Mouse (Mus musculus) gastrocnemius, postnatal 10 days (tissue): Measurements from ENCODE around the gene Mark3. TPM values are rescaled to one million over a fixed set of nuclear protein-coding genes. Genes with fewer than 3 reads are reported as not detected.
"Not testable (repeated sequence)": the region's sequence is repeated elsewhere in the genome, so short reads cannot be mapped to it uniquely, and the experiment has no call there.

Experiments used
- DNase-seq: peaks from one replicate; pipeline ENCODE4 v3.0.0; 2021; ENCODE audit warnings: mixed read lengths
- long read RNA-seq, 2 experiments: library from polyadenylated mRNA; stranded (forward); transcript quantifications; one replicate each; pipeline ENCODE4 v2.0.0; 2021
- total RNA-seq, 2 experiments: library from RNA; stranded (reverse); gene quantifications; 2 replicates each; pipeline ENCODE4 v1.2.3; 2021

Gene Mark3
- 10 to 100 TPM; 50.2 to 62.4 TPM for total RNA-seq
- long read RNA-seq, experiment 1, transcript Mark3-206 (18 exons, 2,807 nt): major isoform, 73 of 116 reads
- long read RNA-seq, experiment 1, partial matches to known transcripts: 3 of 116 reads
- long read RNA-seq, experiment 1, other reads (novel, unspliced or antisense): 37 of 116 reads
- long read RNA-seq, experiment 2, transcript Mark3-206 (18 exons, 2,807 nt): major isoform, 54 of 90 reads
- long read RNA-seq, experiment 2, partial matches to known transcripts: 3 of 90 reads
- long read RNA-seq, experiment 2, other reads (novel, unspliced or antisense): 30 of 90 reads

- DNase-seq: peak; percentile 98
These were observed at the start of gene Mark3 for GRCm38 (mm10) chr12:111574074-111574886. TSS of gene Mark3 (plus strand) at chr12:111574523.

GRCm38 (mm10) chr12:111524883-111525282 is 49.4 kb upstream of the Mark3 start:
- no peak for DNase-seq

GRCm38 (mm10) chr12:111527643-111528281 is 46.6 kb upstream of the Mark3 start:
- DNase-seq: no peak

GRCm38 (mm10) chr12:111529192-111529591 is 45.1 kb upstream of the Mark3 start:
- no peak for DNase-seq

GRCm38 (mm10) chr12:111533096-111533794 is 41.1 kb upstream of the Mark3 start:
- no peak for DNase-seq

GRCm38 (mm10) chr12:111535281-111535680 is 39.0 kb upstream of the Mark3 start:
- no peak for DNase-seq

- no peak for DNase-seq
These were observed 38.6 kb upstream of the Mark3 start for GRCm38 (mm10) chr12:111535762-111536161.

- DNase-seq: no peak
These were observed 37.6 kb upstream of the Mark3 start for GRCm38 (mm10) chr12:111536746-111537145.

GRCm38 (mm10) chr12:111537341-111537740 is 37.0 kb upstream of the Mark3 start:
- peak; percentile 52 for DNase-seq

- peak; percentile 99 for DNase-seq
These were observed 36.5 kb upstream of the Mark3 start, which contains the start of gene Eif5 for GRCm38 (mm10) chr12:111537796-111538291. TSS of gene Eif5 (plus strand) at chr12:111538016.

- DNase-seq: peak; percentile 89
These were observed 35.9 kb upstream of the Mark3 start for GRCm38 (mm10) chr12:111538292-111539040.

GRCm38 (mm10) chr12:111539041-111539345 is 35.3 kb upstream of the Mark3 start:
- DNase-seq: no peak

GRCm38 (mm10) chr12:111547070-111547469 is 27.3 kb upstream of the Mark3 start:
- no peak for DNase-seq

- no peak for DNase-seq
These were observed 25.6 kb upstream of the Mark3 start for GRCm38 (mm10) chr12:111548555-111549289.

GRCm38 (mm10) chr12:111550679-111551078 is 23.6 kb upstream of the Mark3 start:
- DNase-seq: no peak

- no peak for DNase-seq
These were observed 22.0 kb upstream of the Mark3 start for GRCm38 (mm10) chr12:111552342-111552741.

- DNase-seq: no peak
These were observed 19.0 kb upstream of the Mark3 start for GRCm38 (mm10) chr12:111555357-111555756.

- not testable (repeated sequence) for DNase-seq
These were observed 18.4 kb upstream of the Mark3 start for GRCm38 (mm10) chr12:111555893-111556292.

GRCm38 (mm10) chr12:111557538-111557937 is 16.8 kb upstream of the Mark3 start:
- DNase-seq: no peak

GRCm38 (mm10) chr12:111558655-111559054 is 15.7 kb upstream of the Mark3 start:
- no peak for DNase-seq
